Mouse (Mus musculus): ENCODE data around the gene Noxo1.
"Not testable (repeated sequence)": the region's sequence is repeated elsewhere in the genome, so short reads cannot be mapped to it uniquely, and the experiment has no call there.

DNA sequence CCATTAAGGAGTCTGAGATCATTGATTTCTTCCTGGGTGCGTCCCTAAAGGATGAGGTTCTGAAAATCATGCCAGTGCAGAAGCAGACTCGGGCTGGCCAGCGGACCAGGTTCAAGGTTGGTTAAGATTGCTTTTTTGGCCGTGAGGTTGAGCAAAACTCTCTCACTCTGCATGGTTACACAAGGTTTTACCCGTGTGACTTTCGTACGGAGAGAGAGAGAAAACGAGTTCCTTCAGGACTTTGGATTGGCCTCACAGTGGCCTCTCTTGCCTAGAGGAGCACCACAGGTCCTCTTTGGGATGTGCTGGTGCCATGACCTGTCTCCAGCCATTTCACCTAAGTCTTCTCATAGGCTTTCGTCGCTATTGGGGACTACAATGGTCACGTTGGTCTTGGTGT is 24.6 kb downstream of the Noxo1 start:
- TF ChIP-seq CTCF (IDR thresholded peaks at IDR 0.05; ENCODE audit: borderline replicate concordance, insufficient read depth, low read depth, low read length); POLR2A (IDR thresholded peaks at IDR 0.05; ENCODE audit: borderline replicate concordance, insufficient read depth, low read length): not testable (repeated sequence)
